Mouse (Mus musculus) limb, embryonic 10.5 days (tissue): ENCODE data around the gene Wnt7a. TPM values are rescaled to one million over a fixed set of nuclear protein-coding genes. Genes with fewer than 3 reads are reported as not detected.

Source experiments
- DNase-seq: peaks from one replicate; pipeline ENCODE4 v3.0.0-alpha.2; 2017; ENCODE audit warnings: low spot score
- H3K27ac ChIP-seq: fragments of 300-500 bp; sonication (generic); 2 replicates; pipeline ENCODE4 v1.5.1; 2016; ENCODE audit warnings: mild to moderate bottlenecking
- H3K27me3 ChIP-seq: fragments of 300-500 bp; sonication (generic); 2 replicates; pipeline ENCODE4 v1.6.1; 2016; ENCODE audit warnings: low read depth, mild to moderate bottlenecking; ENCODE audit not compliant: poor library complexity, severe bottlenecking
- H3K36me3 ChIP-seq: fragments of 300-500 bp; sonication (generic); 2 replicates; pipeline ENCODE4 v1.6.1; 2016; ENCODE audit warnings: mild to moderate bottlenecking, moderate library complexity
- H3K4me1 ChIP-seq: fragments of 300-500 bp; sonication (generic); 2 replicates; pipeline ENCODE4 v1.6.1; 2016
- H3K4me3 ChIP-seq: fragments of 300-500 bp; sonication (generic); 2 replicates; pipeline ENCODE4 v1.5.1; 2016; ENCODE audit warnings: mild to moderate bottlenecking, moderate library complexity
- H3K9me3 ChIP-seq: fragments of 300-500 bp; sonication (generic); replicated peaks from 2 replicates; pipeline ENCODE4 v1.6.1; 2016; ENCODE audit warnings: mild to moderate bottlenecking
- WGBS: fragments of 180-500 bp; shearing (Covaris S2); methylation state at CpG from one replicate; pipeline ENCODE4 v1.1.7; 2016; 5-methylcytosine and 5-hydroxymethylcytosine counted together
- polyA plus RNA-seq: library from polyadenylated mRNA; unstranded; fragments of >200 nt; fragmentation: Nextera tagmentation; extraction: Ambion mirVana; gene quantifications from 2 replicates; pipeline ENCODE4 v1.2.1, GENCODE M21; 2016

Gene Wnt7a
- polyA plus RNA-seq, 1 experiment from 2014 or later, result 5.0 TPM

DNA sequence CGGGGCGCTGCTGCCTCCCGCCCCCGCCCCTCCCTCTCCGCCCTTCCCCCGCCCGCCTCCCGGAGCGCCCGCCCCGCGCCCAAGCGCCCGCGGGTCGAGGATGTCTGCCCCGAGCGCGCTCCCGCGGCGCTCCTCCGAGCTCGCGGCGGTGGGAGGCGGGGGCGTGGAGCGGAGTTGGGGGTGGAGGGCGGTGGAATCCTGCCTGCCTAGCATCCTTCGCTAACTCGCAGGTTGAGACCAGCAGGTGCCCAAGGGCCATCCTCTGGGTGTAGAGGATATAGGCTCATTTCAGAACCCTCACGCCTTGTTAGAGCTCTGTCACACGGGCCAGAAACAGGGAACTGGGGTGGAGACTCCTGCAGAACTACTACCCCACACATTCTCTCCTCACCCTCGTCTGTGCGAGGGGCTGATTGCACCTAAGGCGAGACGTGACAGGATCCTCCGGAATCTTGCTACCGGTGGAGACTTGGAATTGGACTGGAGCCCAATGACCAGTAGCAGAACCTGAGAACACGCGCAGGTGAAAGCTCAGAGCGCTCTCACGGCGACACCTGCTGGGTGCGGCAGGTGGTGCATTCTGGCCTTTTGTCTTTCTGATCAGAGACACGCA is 312 bp upstream of the Wnt7a start:
- Histone ChIP-seq H3K36me3 (no peaks in the 10 kb centered on the region), H3K4me3 (peak overlapping the region; percentile 58), H3K27me3 (peaks cover 98% of the 10 kb centered on the region), H3K9me3 (no peaks in the 10 kb centered on the region), H3K4me1 (peaks cover 27% of the 10 kb centered on the region), H3K27ac (peak overlapping the region; percentile 42; the same call in 1 of the 2 replicates)
- DNase-seq, result peak; percentile 83
- WGBS, result under 1% methylated on average over 42 of the region's 47 CpGs

GRCm38 (mm10) chr6:91410168-91410780 is 889 bp downstream of the Wnt7a start:
- peak overlapping the region; percentile 58 for H3K4me3 ChIP-seq
- no peaks in the 10 kb centered on the region for H3K36me3 ChIP-seq
- 1% methylated on average over 26 of the region's 26 CpGs for WGBS
- H3K27ac ChIP-seq, result no peak overlapping the region
- H3K4me1 ChIP-seq, result peaks cover 27% of the 10 kb centered on the region
- H3K27me3 ChIP-seq, result peaks cover 93% of the 10 kb centered on the region
- no peaks in the 10 kb centered on the region for H3K9me3 ChIP-seq
- peak; percentile 37 for DNase-seq

- no peak overlapping the region for H3K27ac ChIP-seq
- DNase-seq, result peak; percentile 59
- peaks cover 27% of the 10 kb centered on the region for H3K4me1 ChIP-seq
These were observed 1.6 kb downstream of the Wnt7a start for GRCm38 (mm10) chr6:91409448-91410167.

DNA sequence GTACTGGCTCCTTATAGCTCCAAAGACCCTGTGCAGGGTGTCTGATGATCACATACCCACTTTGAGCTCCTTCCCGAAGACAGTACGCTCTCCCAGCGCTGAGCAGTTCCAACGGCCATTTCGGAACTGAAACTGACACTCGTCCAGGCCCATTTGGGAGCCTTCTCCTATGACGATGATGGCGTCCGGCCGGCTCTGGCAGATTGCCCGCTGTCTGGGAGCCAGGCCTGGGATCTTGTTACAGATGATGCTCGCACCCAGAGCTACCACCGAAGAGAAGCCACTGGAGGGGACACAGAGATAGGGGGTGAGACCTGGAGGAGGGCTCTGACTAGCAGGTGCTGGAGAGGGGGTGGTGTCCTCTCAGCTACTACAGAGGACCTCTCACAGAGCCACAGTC is 2.5 kb downstream of the Wnt7a start:
- DNase-seq, result no peak
- Histone ChIP-seq H3K4me3 (no peak overlapping the region), H3K9me3 (no peaks in the 10 kb centered on the region), H3K27me3 (peaks cover 88% of the 10 kb centered on the region), H3K4me1 (peaks cover 27% of the 10 kb centered on the region), H3K27ac (no peak overlapping the region), H3K36me3 (no peaks in the 10 kb centered on the region)
- WGBS, result 85% methylated on average over 13 of the region's 13 CpGs

More at GRCm38 (mm10) chr6:91409448-91410167, 1.6 kb downstream of the Wnt7a start:
- under 1% methylated on average over 34 of the region's 34 CpGs for WGBS
- Histone ChIP-seq H3K4me3 (peak overlapping the region; percentile 58), H3K27me3 (peaks cover 92% of the 10 kb centered on the region), H3K36me3 (no peaks in the 10 kb centered on the region), H3K9me3 (no peaks in the 10 kb centered on the region)

DNA sequence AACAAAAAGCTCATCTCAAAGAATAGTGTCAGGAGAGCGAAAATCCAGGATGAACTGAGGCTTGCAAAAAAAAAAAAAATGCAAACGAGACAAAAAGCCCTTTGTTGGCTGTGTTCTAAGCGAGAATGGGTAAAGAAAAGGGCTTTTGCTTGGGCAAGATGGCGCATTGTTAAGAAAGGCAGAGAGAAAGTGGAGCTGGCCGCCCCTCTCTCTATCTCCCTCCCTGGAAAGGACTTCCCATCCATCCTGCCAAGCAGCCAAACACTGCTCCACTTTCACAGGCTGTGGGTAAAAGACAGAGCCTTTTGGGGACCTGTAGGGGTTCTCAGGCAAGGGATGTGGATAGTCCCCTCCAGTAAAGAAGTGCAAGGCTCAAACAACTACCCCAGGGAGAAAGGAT is 9.6 kb downstream of the Wnt7a start:
- no peak overlapping the region for H3K27ac ChIP-seq

GRCm38 (mm10) chr6:91400514-91400913 is 10.6 kb downstream of the Wnt7a start:
- H3K9me3 ChIP-seq, result no peaks in the 10 kb centered on the region
- no peak overlapping the region for H3K27ac ChIP-seq
- WGBS, result 89% methylated on average over 12 of the region's 12 CpGs
- no peak for DNase-seq
- peaks cover 25% of the 10 kb centered on the region for H3K27me3 ChIP-seq
- no peak overlapping the region for H3K4me3 ChIP-seq
- no peaks in the 10 kb centered on the region for H3K36me3 ChIP-seq
- no peaks in the 10 kb centered on the region for H3K4me1 ChIP-seq

More for the DNA sequence above, 9.6 kb downstream of the Wnt7a start:
- H3K4me3 ChIP-seq, result no peak overlapping the region
- no peaks in the 10 kb centered on the region for H3K9me3 ChIP-seq
- peaks cover 33% of the 10 kb centered on the region for H3K27me3 ChIP-seq
- no peak for DNase-seq
- WGBS, result 73% methylated on average over 5 of the region's 5 CpGs
- H3K36me3 ChIP-seq, result no peaks in the 10 kb centered on the region
- no peaks in the 10 kb centered on the region for H3K4me1 ChIP-seq

- Histone ChIP-seq H3K4me3 (no peak overlapping the region), H3K9me3 (no peaks in the 10 kb centered on the region), H3K27ac (no peak overlapping the region), H3K27me3 (0 out of 2 replicates have a peak, but pooled peaks cover 7% of the 10 kb centered on the region), H3K36me3 (no peaks in the 10 kb centered on the region), H3K4me1 (0 out of 2 replicates have a peak, but pooled peaks cover 3% of the 10 kb centered on the region)
- WGBS, result 87% methylated on average over 5 of the region's 5 CpGs
- DNase-seq, result no peak
These were observed 18.5 kb downstream of the Wnt7a start for GRCm38 (mm10) chr6:91392475-91393174.

DNA sequence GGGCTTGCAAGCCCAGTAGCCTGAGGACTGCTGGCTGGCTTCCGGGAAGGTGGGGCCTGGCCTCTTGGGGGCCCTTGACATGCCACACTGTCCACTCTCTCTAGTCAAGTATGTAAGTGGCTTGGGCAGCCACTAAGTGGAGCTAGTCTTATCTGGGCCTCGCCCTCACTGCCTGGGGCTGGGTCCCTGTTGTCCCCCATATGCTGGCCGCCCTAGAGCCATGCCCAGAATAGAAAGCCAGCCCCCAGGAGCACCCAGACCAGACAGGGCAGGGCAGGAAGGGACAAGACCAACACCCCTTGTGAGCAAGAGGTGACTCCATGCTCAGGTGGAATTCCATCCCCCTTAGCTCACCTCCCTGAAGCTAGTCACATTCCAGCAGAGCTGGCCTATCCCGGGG is 22.0 kb downstream of the Wnt7a start:
- no peaks in the 10 kb centered on the region for H3K9me3 ChIP-seq
- H3K4me3 ChIP-seq, result no peak overlapping the region
- DNase-seq, result no peak
- H3K36me3 ChIP-seq, result no peaks in the 10 kb centered on the region
- 0 out of 2 replicates have a peak, but pooled peaks cover 3% of the 10 kb centered on the region for H3K27me3 ChIP-seq
- H3K27ac ChIP-seq, result no peak overlapping the region
- no peaks in the 10 kb centered on the region for H3K4me1 ChIP-seq
- WGBS, result 81% methylated on average over 4 of the region's 4 CpGs

DNA sequence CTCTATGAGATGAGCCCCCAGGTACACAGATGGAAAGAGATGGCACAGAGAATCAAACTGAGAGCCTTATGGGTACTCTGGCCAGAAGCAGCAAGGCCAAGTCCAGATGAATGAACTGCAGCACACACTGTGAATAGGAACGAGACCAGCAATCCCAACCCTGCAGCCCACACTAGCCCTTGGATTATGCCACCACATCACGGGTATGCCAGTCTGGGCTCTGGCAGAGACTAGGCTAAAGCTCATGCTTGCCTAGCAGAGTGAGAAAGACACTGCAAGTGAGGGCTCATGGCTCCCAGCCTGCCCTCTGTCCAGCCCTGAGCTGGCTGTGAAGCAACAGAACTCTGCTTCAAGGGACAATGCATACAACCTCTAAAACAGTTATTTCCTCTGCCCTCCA is 26.7 kb downstream of the Wnt7a start:
- no peak overlapping the region for H3K4me3 ChIP-seq
- 0 out of 2 replicates have a peak, but pooled peaks cover 3% of the 10 kb centered on the region for H3K27me3 ChIP-seq
- H3K27ac ChIP-seq, result no peak overlapping the region
- no peaks in the 10 kb centered on the region for H3K4me1 ChIP-seq
- no peak for DNase-seq
- H3K36me3 ChIP-seq, result no peaks in the 10 kb centered on the region
- 86% methylated on average over 2 of the region's 2 CpGs for WGBS
- no peaks in the 10 kb centered on the region for H3K9me3 ChIP-seq

DNA sequence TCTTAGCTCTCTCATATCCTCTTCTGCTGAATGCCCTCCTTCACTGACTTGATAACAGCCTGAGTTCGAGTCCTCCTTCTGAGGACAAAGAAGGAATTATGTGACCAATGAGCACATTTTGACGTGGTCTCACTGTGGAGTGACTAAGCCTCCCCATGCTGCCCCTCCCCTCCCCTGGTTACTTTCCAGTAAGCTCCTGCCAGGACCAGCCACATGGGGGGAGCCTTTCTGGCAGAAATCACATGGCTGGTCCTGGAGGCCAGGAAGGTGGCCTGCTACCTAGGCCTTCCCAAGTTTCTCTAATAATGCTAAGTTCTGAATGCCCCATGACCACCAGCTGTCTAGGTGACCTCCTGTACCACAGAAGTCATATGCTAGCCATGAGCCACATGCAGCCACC is 27.3 kb downstream of the Wnt7a start:
- Histone ChIP-seq H3K9me3 (no peaks in the 10 kb centered on the region), H3K36me3 (no peaks in the 10 kb centered on the region), H3K27ac (no peak overlapping the region), H3K27me3 (0 out of 2 replicates have a peak, but pooled peaks cover 3% of the 10 kb centered on the region), H3K4me3 (no peak overlapping the region), H3K4me1 (no peaks in the 10 kb centered on the region)
- 70% methylated on average over 2 of the region's 2 CpGs for WGBS
- no peak for DNase-seq

DNA sequence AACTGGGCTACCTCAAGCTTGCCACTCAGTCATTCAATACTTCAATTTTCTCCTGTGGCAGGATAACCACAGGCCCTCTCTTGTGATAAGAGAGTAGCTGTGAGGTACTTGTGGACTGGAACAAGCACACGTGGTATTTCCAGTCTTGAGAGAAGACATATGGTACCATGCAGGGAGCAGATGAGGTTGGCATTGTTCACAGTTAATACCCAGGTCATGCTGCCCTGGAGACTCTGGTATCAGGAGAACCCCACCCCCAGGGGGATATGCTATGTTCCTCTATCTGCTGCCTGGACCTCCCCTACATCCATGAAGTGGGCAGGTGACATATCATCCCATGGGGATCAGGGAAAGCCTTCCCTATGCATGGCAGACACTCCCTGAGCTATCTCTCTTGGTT is 27.9 kb downstream of the Wnt7a start:
- no peaks in the 10 kb centered on the region for H3K36me3 ChIP-seq
- H3K4me1 ChIP-seq, result no peaks in the 10 kb centered on the region
- H3K9me3 ChIP-seq, result no peaks in the 10 kb centered on the region
- H3K27ac ChIP-seq, result no peak overlapping the region
- H3K27me3 ChIP-seq, result 0 out of 2 replicates have a peak, but pooled peaks cover 3% of the 10 kb centered on the region
- no peak for DNase-seq
- WGBS, result 86% methylated on average over 1 of the region's 1 CpGs
- H3K4me3 ChIP-seq, result no peak overlapping the region

DNA sequence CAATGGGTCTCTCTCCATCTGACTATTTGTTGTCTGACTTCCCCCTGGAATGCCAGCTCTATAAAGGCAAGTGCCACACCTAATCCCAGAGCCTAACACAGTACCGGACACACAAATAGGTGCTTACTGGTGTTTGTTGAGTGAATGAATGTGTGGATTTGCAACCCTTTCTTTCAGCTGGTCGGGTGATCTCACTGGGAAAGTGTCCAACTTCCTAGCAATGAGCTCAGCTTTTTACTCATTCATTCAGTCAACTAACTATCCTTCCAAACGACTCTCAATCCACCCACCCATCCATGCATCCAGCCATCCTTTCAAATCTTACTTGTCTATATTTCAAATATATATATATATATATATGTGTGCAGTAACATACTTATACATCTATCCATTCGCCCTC is 31.3 kb downstream of the Wnt7a start:
- no peaks in the 10 kb centered on the region for H3K9me3 ChIP-seq
- H3K27me3 ChIP-seq, result no peaks in the 10 kb centered on the region
- H3K4me3 ChIP-seq, result no peak overlapping the region
- WGBS, result 74% methylated on average over 4 of the region's 4 CpGs
- H3K27ac ChIP-seq, result no peak overlapping the region
- H3K4me1 ChIP-seq, result no peaks in the 10 kb centered on the region
- H3K36me3 ChIP-seq, result no peaks in the 10 kb centered on the region
- no peak for DNase-seq
